Mouse (Mus musculus): Measurements from ENCODE around the gene D1Pas1.

D1Pas1 gene

DNA sequence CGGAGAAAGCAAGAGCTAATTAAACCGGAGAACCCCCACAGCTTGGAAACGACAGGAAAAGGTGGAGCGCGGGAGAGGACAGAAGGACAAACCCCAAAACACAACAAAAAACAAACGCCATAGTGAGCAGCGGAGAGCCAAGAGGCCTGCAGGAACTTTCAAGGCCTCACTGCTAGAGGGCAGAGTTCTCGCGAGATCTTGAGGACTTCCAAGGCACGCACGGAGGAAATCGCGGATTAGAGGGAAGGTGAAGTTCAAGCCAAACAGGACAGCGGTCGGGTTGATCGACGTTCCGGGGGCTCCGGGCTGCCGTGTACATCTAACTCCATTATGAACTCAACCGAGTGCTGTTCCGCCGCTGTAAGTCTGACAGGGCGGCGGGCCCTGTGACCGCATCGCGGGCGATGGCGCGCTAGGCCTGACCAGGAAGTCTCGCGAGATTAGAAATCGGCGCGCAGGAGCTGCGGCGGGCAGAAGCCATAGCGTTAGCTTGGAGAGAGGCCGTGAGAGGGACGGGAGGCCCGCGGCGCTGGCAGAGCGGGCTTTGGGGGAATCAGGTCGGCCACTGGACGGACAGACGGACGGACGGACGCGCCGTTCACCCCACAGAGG, at the start of gene D1Pas1:
TSS of gene D1Pas1 (plus strand) at position 216 of the 612 bp plus-strand sequence.
- no peak for DNase-seq

GRCm38 (mm10) chr1:186922489-186923370, 44.5 kb upstream of the D1Pas1 start:
- no peak for DNase-seq

DNA sequence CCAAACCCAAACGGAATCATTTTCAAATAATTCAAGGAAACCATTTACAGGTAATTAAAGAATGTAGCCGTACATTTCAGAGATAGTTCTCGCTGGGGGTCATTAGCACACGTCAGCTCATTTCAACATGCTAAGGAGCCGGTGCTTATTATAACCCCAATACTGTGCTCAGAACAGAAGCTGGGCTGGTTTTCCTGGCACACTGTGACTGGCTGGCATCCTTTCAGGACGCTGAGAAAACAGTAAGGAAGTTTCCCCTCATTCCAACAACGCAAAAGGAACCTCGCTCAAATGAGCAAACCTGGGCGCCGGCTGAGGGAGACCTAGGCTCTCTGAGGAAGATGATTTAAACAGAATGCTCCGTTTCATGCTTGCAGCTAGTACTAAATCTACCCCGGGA, 43.2 kb upstream of the D1Pas1 start:
- no peak for DNase-seq

- no peak for DNase-seq
Observed at GRCm38 (mm10) chr1:186925411-186925810, 41.8 kb upstream of the D1Pas1 start.

DNA sequence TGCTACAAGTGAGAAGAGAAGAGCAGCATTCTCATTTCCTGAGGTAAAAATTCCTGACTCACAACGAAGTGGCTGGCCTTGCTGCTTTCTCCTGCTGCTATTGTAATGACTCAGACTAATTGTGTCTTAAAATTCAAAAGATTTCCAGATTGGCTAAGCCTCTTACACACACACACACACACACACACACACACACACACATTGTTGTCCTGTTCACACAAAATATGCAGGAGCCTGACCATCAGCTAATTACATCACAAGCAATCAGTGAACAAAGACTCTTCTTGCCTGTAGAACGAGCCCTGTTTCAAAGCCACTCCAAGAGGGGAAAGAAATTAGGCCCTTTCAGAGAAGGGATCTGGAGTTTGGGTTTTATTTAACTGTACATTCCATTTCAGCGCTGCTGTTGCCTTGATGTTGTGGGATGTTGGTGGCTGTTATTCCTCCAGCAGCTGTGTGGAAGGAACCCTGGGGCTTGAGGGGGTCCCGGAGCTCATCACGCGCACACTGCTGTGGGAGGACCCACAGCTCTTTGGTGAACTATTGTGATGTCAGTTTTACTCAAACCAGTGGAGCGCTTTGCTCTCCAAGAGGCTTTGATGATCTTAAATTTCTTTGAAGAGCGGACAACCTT, 40.8 kb upstream of the D1Pas1 start:
- no peak for DNase-seq

DNA sequence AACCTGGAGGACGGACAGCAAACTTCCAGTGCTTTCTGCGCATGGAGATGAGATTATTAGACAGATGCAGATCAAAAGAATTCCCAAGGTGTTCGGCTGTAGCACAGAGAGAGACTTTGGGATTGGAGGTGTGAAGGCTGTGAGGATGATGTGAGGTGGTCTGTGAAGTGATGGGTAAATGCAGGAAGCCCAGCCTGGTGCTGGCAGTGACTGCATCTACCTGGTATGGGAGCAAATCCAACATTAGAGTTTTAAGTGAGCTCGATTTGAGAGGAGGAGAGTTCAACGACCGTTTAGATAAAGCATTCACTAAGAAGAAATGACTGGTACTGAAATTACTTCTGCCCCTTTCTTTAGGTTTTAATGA, 40.3 kb upstream of the D1Pas1 start:
- no peak for DNase-seq

DNA sequence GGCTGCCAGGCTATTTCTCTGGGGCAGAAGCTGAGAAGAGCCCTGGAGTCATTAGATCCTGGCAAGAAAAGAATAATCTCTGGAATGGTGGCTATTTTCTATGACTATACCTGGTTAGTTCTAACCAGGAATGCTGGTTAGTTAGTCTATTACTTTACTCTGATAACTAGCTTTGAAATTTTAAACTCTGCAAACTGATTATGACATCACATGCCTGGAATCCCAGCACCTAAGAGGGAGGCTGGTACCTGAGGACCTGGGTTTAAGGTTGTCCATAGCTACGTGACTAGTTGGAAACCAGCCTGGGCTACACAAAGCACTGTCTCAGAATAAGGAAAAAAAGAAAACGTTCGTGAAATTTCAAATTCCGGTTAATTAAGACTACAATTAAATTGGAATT, 39.7 kb upstream of the D1Pas1 start:
- no peak for DNase-seq

GRCm38 (mm10) chr1:186930160-186930887, 36.9 kb upstream of the D1Pas1 start:
- no peak for DNase-seq

DNA sequence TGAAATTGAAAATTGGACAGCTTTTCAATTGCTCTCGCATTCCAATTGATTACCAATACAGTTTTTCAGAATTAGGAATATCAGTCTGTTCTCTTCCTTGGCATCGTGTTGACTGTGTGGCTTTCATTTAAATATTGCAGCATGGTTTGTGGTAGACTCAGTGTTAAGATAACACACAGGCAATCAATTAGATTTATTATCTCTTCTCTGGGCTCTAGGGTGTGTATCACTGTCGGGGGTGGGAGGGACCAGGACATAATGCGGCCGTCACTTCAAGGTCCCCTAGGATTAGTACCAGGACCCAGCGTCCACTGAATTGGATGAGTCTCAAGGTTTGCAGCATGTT, 36.4 kb upstream of the D1Pas1 start:
- DNase-seq: no peak

DNA sequence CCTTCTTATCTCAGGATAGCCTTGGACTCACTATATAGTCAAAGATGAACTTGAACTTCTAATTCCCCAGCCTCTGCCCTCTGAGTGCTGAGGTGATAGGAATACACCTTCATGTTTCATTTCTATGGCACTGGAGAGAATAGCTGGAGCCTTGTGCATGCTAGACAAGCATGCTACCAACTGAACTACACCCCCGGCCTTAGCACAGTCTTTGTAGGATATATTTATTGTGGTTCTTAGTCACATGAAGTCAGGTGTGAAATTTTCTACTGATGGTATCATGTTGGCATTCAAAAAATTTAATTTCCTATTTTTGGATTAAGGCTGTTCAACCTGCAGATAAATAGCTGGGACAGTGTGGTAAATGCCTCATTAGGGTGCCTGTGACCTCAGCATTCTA, 33.0 kb upstream of the D1Pas1 start:
- DNase-seq: no peak

DNA sequence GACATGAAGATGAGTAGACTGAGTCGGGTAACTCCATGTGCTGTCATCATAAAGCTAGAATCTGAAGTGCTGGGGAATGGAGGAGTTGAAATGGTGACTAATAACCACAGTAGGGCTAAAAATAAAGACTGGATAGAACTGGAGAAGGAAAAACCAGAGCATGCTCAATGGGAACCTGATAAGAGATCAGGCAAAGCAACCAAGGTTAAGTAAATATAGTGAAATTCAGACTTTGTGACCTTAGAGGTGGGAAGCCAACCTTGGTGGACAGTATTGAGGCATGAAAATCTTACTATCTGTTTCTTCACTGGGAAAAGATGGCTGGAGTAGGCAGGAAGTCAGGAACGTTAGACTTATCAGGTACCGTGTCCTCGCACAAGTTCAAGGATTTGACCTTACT, 14.8 kb upstream of the D1Pas1 start:
- no peak for DNase-seq

GRCm38 (mm10) chr1:186954591-186954990, 12.6 kb upstream of the D1Pas1 start:
- DNase-seq: no peak

GRCm38 (mm10) chr1:186959380-186959779, 7.8 kb upstream of the D1Pas1 start:
- no peak for DNase-seq

DNA sequence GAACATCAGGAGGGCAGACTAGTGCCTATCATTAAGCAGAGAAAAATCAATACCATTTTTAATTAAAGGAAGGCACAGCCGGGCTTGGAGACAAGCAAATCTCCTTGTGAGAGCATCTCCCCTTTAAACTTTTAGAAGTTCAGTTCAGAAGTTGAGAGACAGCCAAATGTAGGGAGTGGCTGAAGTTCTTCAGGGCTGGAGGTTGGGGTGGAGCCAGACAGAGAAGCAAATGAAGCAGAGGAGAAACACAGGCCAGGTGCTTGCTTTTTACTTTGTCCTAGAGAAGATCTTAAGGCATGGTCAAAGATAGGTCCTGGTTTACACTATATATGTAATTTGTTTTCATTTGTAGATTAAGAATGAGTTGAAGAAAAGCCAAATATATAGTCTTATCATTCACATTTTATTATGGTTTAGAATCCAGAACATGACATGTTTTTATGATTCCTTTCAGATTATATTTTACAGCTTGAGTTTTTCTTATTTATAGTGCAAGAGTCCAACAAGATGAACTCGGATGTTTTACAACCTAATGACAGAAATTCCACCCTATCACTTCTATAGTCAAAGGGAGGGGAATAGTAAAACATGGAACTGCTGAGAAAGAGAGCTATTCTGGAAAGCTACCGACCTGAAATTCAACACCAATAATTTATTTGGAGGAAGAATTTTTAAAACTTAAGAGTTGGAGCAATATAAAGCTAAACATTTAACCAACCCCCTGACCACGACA, 2.9 kb upstream of the D1Pas1 start:
- no peak for DNase-seq

DNA sequence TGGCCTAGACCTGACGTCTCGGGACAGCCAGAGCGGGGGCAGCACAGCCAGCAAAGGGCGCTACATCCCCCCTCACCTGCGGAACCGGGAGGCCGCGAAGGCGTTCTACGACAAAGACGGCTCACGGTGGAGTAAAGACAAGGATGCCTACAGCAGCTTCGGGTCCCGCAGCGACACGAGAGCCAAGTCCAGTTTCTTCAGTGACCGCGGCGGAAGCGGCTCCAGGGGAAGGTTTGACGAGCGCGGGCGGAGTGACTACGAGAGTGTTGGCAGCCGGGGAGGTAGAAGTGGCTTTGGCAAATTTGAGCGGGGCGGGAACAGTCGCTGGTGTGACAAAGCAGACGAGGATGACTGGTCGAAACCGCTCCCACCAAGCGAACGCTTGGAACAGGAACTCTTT, 710 bp downstream of the D1Pas1 start:
- DNase-seq: no peak

DNA sequence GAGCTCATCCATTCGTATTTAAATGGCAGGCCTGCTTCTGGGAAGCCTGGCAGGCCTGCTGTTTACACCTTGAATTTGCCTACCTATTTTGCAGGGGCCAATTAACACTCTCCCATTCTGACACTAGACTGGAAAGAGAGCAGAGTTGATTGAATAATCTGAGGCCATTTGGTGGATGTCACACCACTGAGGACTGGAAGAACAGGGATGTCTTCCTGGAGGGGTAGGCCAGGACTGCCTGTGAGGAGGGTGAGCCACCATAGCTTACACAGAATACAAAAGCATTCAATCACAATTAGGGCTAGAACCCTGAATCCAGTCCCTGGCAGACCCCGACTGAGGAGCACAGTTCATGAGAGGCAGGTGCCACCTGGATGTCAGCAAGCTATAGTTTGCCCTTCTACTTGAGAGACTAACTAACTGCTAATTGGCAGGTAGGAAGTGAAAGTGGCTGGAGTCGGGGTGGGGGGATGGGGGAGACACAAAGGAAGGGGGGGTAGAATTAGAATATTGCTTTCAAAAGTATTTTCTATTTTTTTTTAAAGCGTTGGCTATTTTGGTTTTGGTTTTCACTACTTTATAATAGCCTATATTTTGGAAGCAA, 9.8 kb downstream of the D1Pas1 start:
- no peak for DNase-seq

DNA sequence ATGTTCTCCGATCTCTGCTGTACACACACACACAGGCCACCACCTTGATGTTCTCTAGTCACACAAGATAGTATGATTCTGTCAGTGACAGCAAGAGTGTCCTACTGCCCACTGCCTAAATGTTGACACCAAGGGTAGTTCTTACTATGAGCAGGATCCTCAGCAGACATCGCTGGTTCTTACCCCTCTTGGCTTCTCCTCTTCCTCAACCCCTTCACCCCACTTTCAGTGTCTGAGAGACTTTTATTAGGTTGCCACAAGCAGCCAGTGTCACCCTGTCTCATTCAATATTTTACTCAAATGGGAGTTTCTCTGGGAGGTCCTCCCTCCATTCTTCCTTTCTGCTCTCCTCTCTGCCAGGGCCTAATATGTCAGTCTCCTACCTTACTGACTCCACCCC, 10.6 kb downstream of the D1Pas1 start:
- DNase-seq: no peak

DNA sequence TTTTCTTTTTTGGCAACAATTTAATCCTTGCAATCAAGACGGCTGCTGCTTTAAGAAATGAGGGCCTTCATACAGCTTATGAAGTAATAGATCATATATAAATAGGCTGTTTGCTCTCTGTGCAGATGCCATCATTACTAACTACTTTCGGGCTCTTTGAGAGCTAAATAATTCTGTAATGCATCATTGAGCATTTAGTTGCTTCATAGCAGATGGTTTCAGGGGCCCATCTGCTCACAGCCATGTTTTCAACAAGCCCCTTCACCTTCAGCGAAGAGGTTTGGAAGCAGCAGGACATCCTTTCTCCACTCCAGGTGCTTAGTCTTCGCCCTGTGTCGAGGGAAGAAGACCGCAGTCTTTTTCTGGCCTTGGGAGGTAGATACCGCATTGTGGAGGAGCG, 12.2 kb downstream of the D1Pas1 start:
- no peak for DNase-seq

DNA sequence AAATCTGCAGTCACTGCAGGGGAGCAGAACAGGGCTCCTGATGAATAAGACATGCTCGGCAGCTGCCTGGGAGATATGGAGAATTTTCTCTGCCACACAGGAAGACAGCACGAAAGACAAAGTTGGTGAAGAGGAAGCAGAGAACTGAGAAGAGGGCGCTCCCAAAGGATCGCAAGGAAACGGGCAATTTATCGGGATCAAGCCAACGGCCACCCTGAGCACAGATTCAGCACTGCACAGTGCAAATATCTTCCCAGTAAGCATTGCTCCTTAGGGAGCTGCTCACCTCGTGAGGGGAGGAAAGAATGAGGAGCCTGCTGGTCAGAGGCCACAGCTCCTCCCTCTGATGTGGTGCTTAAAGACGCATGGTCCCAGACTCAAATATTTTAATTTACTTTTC, 13.3 kb downstream of the D1Pas1 start:
- DNase-seq: no peak

DNA sequence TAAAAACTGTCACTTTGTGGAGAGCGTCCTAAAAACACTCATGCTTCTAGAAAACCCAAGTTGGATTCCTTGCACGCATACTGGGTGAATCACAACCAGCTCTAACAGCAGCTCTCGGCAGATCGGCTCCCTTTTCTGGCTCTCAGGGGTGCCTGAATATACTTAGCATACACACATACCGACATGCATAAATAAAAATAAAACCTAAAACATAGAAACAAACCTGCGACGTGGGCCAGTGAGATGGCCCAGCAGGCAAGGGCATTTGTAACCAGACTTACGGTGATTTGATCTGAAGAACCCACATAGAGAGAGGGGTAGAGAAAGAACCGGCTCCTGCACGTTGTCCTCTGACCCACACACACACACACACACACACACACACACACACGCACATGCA, 17.9 kb downstream of the D1Pas1 start:
- DNase-seq: no peak

GRCm38 (mm10) chr1:186986086-186986485, 18.9 kb downstream of the D1Pas1 start:
- no peak for DNase-seq

DNA sequence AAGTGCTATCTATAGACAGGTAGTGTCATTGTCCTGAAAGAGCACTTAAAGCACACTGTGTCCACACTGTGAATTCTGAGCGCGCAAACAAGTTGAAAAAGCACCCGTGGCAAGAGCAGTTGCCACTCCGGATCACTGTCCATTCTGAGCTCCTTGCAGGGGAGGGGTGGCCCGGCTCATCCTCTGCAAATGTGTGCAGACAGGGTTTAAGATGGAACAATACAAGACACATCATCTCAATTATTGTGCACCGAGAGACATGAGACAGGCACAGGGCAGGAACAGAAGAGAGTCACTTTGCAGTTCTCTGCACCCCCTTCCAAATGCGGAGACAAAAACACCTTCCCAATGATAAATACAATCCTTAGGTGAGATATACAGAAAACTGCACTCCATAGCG, 19.3 kb downstream of the D1Pas1 start:
- DNase-seq: no peak

Data from lung, adult 18-20 months (tissue).